Mouse (Mus musculus) neural tube, embryonic 11.5 days (tissue): ENCODE measurements around the gene Kcnh1. TPM values are rescaled to one million over a fixed set of nuclear protein-coding genes. Genes with fewer than 3 reads are reported as not detected.
A peak's percentile ranks its signal among the peaks of the same experiment; 100 is the strongest.

Source experiments
- ATAC-seq: fragments of 200-750 bp; cut with Nextera tagmentation; 2 replicates; pipeline ENCODE4 v1.8.0; 2017; ENCODE audit warnings: moderate number of reproducible peaks, mild to moderate bottlenecking, moderate TSS enrichment, moderate library complexity; ENCODE audit not compliant: insufficient read depth, low FRiP score, low TSS enrichment
- DNase-seq: peaks from one replicate; pipeline ENCODE4 v3.0.0-alpha.2; 2015; ENCODE audit warnings: low spot score
- H3K27ac ChIP-seq: fragments of 300-500 bp; sonication (generic); 2 replicates; pipeline ENCODE4 v1.5.1; 2014; ENCODE audit warnings: low read depth, mild to moderate bottlenecking, low read length
- H3K27me3 ChIP-seq: fragments of 300-500 bp; sonication (generic); 2 replicates; pipeline ENCODE4 v1.6.1; 2014; ENCODE audit warnings: mild to moderate bottlenecking, low read length, mixed read lengths; ENCODE audit not compliant: control insufficient read depth, insufficient read depth
- H3K36me3 ChIP-seq: fragments of 300-500 bp; sonication (generic); 2 replicates; pipeline ENCODE4 v1.6.1; 2014; ENCODE audit warnings: mild to moderate bottlenecking, low read length, moderate library complexity, mixed read lengths; ENCODE audit not compliant: control insufficient read depth, insufficient read depth
- H3K4me1 ChIP-seq: fragments of 300-500 bp; sonication (generic); 2 replicates; pipeline ENCODE4 v1.6.1; 2014; ENCODE audit warnings: low read length, mixed read lengths; ENCODE audit not compliant: control insufficient read depth, insufficient read depth
- H3K4me2 ChIP-seq: fragments of 300-500 bp; sonication (generic); 2 replicates; pipeline ENCODE4 v1.6.1; 2014; ENCODE audit warnings: low read depth, mild to moderate bottlenecking, moderate library complexity
- H3K4me3 ChIP-seq: fragments of 300-500 bp; sonication (generic); 2 replicates; pipeline ENCODE4 v1.5.1; 2014; ENCODE audit warnings: low read depth, low read length
- H3K9ac ChIP-seq: fragments of 300-500 bp; sonication (generic); 2 replicates; pipeline ENCODE4 v1.6.1; 2014; ENCODE audit warnings: mild to moderate bottlenecking, low read length
- H3K9me3 ChIP-seq: fragments of 300-500 bp; sonication (generic); 2 replicates; pipeline ENCODE4 v1.6.1; 2016; ENCODE audit warnings: low read length; ENCODE audit not compliant: control insufficient read depth
- WGBS: fragments of 180-500 bp; shearing (Covaris S2); extraction: QIAGEN DNeasy Blood & Tissue Kit; methylation state at CpG from one replicate; pipeline ENCODE4 v1.1.7; 2014; 5-methylcytosine and 5-hydroxymethylcytosine counted together
- polyA plus RNA-seq: library from polyadenylated mRNA; unstranded; fragments of >200 nt; fragmentation: Nextera tagmentation; extraction: Ambion mirVana; gene quantifications from 2 replicates; pipeline ENCODE4 v1.2.1, GENCODE M21; 2014

The Kcnh1 gene
- polyA plus RNA-seq, 1 experiment from 2014 or later = 1.0 TPM

DNA sequence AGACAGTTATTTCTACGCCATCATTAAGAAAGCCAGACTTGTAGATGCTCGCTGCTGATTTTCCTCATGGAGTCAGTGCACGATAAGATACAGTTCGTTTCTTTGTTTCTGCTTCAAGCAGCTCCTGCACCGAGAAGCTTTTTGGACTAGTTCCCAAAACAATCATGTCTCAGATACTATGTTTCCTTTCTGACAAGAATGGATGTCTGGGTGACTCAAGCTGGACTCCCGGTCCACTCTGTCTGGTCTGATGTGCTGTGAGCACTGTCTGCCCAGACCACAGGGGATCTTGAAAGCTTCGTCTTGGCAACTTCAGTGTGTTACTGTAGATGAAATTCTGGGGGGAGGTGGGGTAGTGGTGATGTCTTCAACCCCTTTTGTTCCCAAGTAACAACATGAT lies 109.8 kb downstream of the Kcnh1 start:
- Histone ChIP-seq H3K27me3 (no peaks in the 10 kb centered on the region), H3K9ac (no peak overlapping the region), H3K4me3 (no peak overlapping the region), H3K27ac (no peak overlapping the region), H3K4me1 (no peaks in the 10 kb centered on the region), H3K4me2 (no peak overlapping the region), H3K9me3 (no peaks in the 10 kb centered on the region), H3K36me3 (no peaks in the 10 kb centered on the region)
- WGBS = 89% methylated on average over 7 of the region's 7 CpGs
- ATAC-seq (no peak), DNase-seq (no peak)

DNA sequence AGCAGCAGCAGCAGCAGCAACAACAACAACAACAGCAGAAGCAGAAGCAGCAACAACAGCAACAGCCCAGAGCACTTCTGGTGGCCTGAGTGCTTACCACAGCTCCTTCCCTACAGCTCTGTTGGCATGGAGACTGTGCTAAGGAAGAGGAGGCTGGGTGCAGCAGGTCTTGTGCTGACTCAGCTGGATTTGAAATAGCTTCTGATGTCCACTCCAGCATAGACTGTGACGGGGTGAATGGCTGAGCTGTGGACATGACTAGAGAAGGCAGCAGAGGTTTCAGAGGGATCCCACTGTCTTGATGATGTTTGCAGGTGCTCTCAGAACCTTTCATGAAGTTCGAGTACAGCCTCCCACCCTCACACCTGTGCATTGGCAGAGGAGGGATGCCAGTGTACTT lies 113.0 kb downstream of the Kcnh1 start:
- Histone ChIP-seq H3K27me3 (no peaks in the 10 kb centered on the region), H3K9ac (no peak overlapping the region), H3K4me1 (no peaks in the 10 kb centered on the region), H3K27ac (no peak overlapping the region), H3K4me2 (no peak overlapping the region), H3K4me3 (no peak overlapping the region), H3K36me3 (no peaks in the 10 kb centered on the region), H3K9me3 (no peaks in the 10 kb centered on the region)
- WGBS = 84% methylated on average over 2 of the region's 2 CpGs
- ATAC-seq (no peak), DNase-seq (no peak)

DNA sequence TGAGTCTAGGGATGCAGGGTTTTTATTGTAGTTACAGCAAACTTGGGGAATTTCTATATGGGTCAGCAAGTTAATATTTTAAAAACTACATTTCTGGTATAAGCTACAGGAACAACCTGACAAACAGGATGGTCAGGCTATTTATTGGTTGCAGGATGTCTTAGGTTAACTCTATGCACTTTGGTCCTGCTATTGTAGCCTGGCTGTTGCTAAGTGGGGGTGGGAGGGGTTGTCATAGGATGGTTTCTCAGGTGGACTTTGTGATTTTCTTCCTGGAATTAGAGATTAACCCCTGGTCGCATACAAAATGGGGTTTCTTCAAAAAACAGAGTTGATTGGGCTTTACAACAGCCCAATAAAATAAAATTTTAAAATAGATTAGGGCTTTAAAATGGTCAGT lies 114.6 kb downstream of the Kcnh1 start:
- WGBS = 91% methylated on average over 1 of the region's 1 CpGs
- Histone ChIP-seq H3K27me3 (no peaks in the 10 kb centered on the region), H3K4me2 (no peak overlapping the region), H3K9me3 (no peaks in the 10 kb centered on the region), H3K9ac (no peak overlapping the region), H3K4me1 (no peaks in the 10 kb centered on the region), H3K27ac (no peak overlapping the region), H3K36me3 (no peaks in the 10 kb centered on the region), H3K4me3 (no peak overlapping the region)
- ATAC-seq (no peak), DNase-seq (no peak)

DNA sequence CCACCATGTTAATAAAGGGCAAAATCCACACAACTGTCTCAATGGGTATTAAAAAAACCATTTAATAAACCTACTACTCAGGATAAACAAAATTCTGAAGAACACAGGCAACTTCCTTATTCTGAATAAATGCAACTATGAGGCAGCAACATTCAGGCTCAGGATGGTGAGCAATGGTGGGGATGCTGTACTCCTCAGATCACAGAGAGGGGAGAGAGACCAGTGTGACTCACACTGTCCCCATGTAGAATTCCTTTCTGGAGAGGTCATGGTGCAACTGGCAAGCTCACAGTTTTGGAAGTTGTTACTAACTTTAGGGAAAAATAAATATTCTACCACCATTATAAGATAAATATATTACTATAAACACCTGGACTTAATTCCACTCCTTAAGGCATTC lies 116.5 kb downstream of the Kcnh1 start:
- Histone ChIP-seq H3K9me3 (no peaks in the 10 kb centered on the region), H3K4me1 (no peaks in the 10 kb centered on the region), H3K4me2 (no peak overlapping the region), H3K4me3 (no peak overlapping the region), H3K27ac (no peak overlapping the region), H3K9ac (no peak overlapping the region), H3K27me3 (no peaks in the 10 kb centered on the region), H3K36me3 (no peaks in the 10 kb centered on the region)
- no peak for DNase-seq
- ATAC-seq = no peak

DNA sequence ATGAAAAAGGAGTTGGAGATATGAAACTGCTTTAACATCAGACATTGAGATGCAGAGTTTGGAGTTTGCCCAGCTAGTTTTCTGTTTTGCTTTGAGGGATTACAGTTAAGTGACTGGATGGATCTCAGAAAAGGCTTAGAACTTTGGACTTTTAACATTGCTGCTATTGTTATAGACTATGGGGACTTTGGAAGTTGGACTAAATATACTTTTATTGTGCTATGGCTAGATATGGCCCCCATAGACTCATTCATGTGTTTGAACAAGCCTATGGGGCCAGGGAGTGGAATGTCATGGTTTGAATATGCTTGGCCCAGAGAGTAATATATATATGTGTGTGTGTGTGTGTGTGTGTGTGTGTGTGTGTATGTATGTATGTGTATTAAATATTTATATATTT lies 120.7 kb downstream of the Kcnh1 start:
- peaks cover 8% of the 10 kb centered on the region; the same call in 1 of the 2 replicates for H3K4me1 ChIP-seq

DNA sequence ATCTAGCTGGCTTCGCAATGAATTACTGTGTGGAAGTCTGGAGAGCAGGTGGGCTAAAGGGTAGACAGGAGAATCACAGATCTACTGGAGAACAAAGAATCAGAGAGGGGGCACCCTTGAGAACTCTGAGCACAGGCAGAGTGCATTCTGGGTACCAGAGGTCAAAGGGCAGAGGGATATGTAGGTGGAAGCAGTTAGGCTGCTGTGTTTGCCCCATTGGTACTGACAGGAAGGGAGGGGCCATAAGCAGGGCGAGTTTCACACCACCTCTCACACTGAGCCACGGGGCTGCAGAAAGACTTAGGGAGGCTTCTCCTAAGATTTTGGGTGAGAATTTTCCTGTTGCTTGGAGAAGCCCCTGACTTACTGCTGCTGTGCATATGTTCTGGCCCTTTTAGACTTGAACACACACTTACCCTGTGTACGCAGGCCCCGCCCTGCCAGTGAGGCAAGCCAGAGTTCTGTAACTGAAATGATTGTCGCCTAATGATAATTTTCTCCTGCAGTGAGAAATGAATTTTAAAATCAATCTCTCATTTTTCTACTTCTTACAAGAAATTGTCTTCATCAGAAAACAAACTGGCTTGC lies 121.4 kb downstream of the Kcnh1 start:
- Histone ChIP-seq H3K36me3 (no peaks in the 10 kb centered on the region), H3K4me2 (no peak overlapping the region), H3K9me3 (no peaks in the 10 kb centered on the region), H3K4me3 (no peak overlapping the region), H3K27me3 (no peaks in the 10 kb centered on the region), H3K27ac (no peak overlapping the region), H3K4me1 (peaks cover 8% of the 10 kb centered on the region; the same call in 1 of the 2 replicates), H3K9ac (no peak overlapping the region)
- no peak for ATAC-seq
- DNase-seq = no peak
- WGBS = 79% methylated on average over 6 of the region's 6 CpGs

More for the DNA sequence above, 120.7 kb downstream of the Kcnh1 start:
- Histone ChIP-seq H3K9ac (no peak overlapping the region), H3K27ac (no peak overlapping the region), H3K36me3 (no peaks in the 10 kb centered on the region), H3K9me3 (no peaks in the 10 kb centered on the region), H3K27me3 (no peaks in the 10 kb centered on the region), H3K4me3 (no peak overlapping the region), H3K4me2 (no peak overlapping the region)
- no peak for DNase-seq
- ATAC-seq = no peak

DNA sequence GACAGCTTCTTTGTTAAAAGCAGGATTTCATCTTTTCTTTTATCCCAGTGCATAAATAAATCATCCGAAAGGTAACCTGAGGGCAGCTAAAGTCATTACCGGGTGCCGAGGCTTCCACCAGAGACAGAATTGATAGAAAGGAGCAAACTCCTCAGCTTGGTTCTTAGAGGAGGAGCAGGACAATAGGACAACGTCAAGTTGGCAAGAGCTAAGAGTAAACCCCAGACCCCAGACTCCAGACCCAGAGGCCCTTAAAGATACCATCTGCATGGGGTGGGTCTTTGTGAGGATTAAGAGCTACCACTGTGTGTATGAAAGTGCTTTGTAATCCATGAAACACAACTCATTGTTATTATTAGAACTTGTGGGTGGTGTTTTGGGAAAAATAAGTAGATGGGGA lies 121.9 kb downstream of the Kcnh1 start:
- no peak overlapping the region for H3K9ac ChIP-seq
- H3K4me1 ChIP-seq = peaks cover 8% of the 10 kb centered on the region; the same call in 1 of the 2 replicates
- ATAC-seq (no peak), DNase-seq (no peak)
- no peak overlapping the region for H3K27ac ChIP-seq
- H3K27me3 ChIP-seq = no peaks in the 10 kb centered on the region
- no peaks in the 10 kb centered on the region for H3K9me3 ChIP-seq
- no peak overlapping the region for H3K4me2 ChIP-seq
- H3K4me3 ChIP-seq = no peak overlapping the region
- H3K36me3 ChIP-seq = no peaks in the 10 kb centered on the region
- 29% methylated on average over 4 of the region's 4 CpGs for WGBS

DNA sequence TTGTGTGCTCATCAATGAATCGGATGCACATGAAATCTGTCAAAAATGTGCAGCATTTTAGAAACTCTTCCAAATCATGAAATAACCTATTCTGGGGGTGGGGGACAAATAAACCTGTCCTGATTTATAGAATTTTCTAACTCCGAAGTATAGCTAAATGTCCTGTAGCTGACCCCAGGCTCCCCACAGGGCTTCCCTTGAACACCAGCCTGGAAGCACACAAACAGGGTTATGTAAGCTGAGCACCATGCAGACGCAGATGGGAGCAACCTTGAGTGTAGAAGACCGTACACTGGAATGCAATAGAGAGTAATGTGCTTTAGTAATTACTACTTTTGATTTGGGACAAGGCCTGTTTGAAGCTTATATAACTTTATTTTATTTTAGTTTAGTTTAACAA lies 122.4 kb downstream of the Kcnh1 start:
- no peaks in the 10 kb centered on the region for H3K9me3 ChIP-seq
- H3K4me2 ChIP-seq = no peak overlapping the region
- H3K27me3 ChIP-seq = no peaks in the 10 kb centered on the region
- no peak overlapping the region for H3K4me3 ChIP-seq
- WGBS = 36% methylated on average over 4 of the region's 4 CpGs
- H3K36me3 ChIP-seq = no peaks in the 10 kb centered on the region
- no peak overlapping the region for H3K27ac ChIP-seq
- no peak overlapping the region for H3K9ac ChIP-seq
- H3K4me1 ChIP-seq = peaks cover 8% of the 10 kb centered on the region; the same call in 1 of the 2 replicates
- ATAC-seq (peak; percentile 73; the same call in 1 of the 2 replicates), DNase-seq (peak; percentile 38)

DNA sequence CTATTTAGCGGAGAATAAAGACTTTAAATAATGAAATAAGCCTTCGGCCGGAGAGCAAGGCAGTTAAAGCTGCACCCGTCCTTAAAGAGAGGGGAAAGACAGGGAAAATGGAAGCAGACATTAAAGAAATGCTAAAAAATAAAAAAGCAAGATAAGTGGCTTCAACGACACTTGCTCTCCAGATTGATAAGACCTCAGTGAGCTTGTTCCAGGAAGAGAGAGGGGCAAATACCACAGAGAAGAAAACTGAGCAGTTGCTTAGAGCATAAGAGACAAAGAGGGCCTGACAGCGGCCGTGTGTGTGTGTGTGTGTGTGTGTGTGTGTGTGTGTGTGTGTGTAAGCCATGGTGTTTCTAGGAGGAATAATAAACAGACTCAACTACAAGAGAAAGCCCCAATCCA lies 123.0 kb downstream of the Kcnh1 start:
- Histone ChIP-seq H3K36me3 (no peaks in the 10 kb centered on the region), H3K27ac (no peak overlapping the region), H3K4me1 (peaks cover 8% of the 10 kb centered on the region; the same call in 1 of the 2 replicates), H3K4me2 (no peak overlapping the region), H3K9me3 (no peaks in the 10 kb centered on the region), H3K4me3 (no peak overlapping the region), H3K27me3 (no peaks in the 10 kb centered on the region), H3K9ac (no peak overlapping the region)
- WGBS = 53% methylated on average over 7 of the region's 7 CpGs
- peak; percentile 28 for DNase-seq
- peak; percentile 65 for ATAC-seq
